Mouse (Mus musculus) ES-Bruce4 (cell line): Measurements from ENCODE around the gene 4930507D05Rik.
"Not testable (repeated sequence)": the region's sequence is repeated elsewhere in the genome, so short reads cannot be mapped to it uniquely, and the experiment has no call there.

Experiments
- CTCF ChIP-seq: IDR thresholded peaks from one replicate; pipeline ENCODE4 v1.8.1; 2011; ENCODE audit warnings: low read depth, low read length
- POLR2A ChIP-seq: IDR thresholded peaks from one replicate; pipeline ENCODE4 v1.8.1; 2011; ENCODE audit warnings: low read length; ENCODE audit not compliant: insufficient read depth

GRCm38 (mm10) chr10:62491681-62492080 lies 42.4 kb downstream of the 4930507D05Rik start:
- not testable (repeated sequence) for TF ChIP-seq POLR2A, CTCF
